Mouse (Mus musculus) MEL (cell line): ENCODE measurements around the gene Ndufaf2. TPM values are rescaled to one million over a fixed set of nuclear protein-coding genes. Genes with fewer than 3 reads are reported as not detected.

Experiments
- DNase-seq: peaks from one replicate; pipeline ENCODE4 v3.0.0; 2011; ENCODE audit warnings: low read depth, low spot score
- H3K27ac ChIP-seq: 2 replicates; pipeline ENCODE4 v1.5.1; 2012; ENCODE audit warnings: low read depth, mild to moderate bottlenecking, control low read depth, low read length, moderate library complexity; ENCODE audit not compliant: control insufficient read depth
- H3K27me3 ChIP-seq, 2 experiments: fragments of 150-350 bp in 1 of 2; sonication (generic) in 1 of 2; 2 replicates each; pipeline ENCODE4 v1.6.1; 2012; ENCODE audit warnings: low read length in 2 of 2, mild to moderate bottlenecking in 2 of 2, improper control_type of control experiment in 1 of 2, moderate library complexity in 1 of 2; ENCODE audit not compliant: insufficient read depth in 2 of 2, control insufficient read depth in 1 of 2
- H3K36me3 ChIP-seq, 2 experiments: 2 replicates each; pipeline ENCODE4 v1.6.1; 2012 to 2014; ENCODE audit warnings: low read length in 2 of 2, improper control_type of control experiment in 1 of 2, inconsistent platforms in 1 of 2, mild to moderate bottlenecking in 1 of 2; ENCODE audit not compliant: insufficient read depth in 2 of 2, control insufficient read depth in 1 of 2
- H3K4me1 ChIP-seq, 2 experiments: fragments of 150-350 bp in 1 of 2; sonication (generic) in 1 of 2; 2 replicates each; pipeline ENCODE4 v1.6.1; 2012; ENCODE audit warnings: low read length in 2 of 2, improper control_type of control experiment in 1 of 2, mild to moderate bottlenecking in 1 of 2; ENCODE audit not compliant: insufficient read depth in 2 of 2, control insufficient read depth in 1 of 2
- H3K4me3 ChIP-seq, 2 experiments: fragments of 150-350 bp in 1 of 2; sonication (generic) in 1 of 2; 2 replicates each; pipeline ENCODE4 v1.5.1; 2012; ENCODE audit warnings: low read depth in 2 of 2, low read length in 2 of 2, mild to moderate bottlenecking in 2 of 2, moderate library complexity in 2 of 2, control low read depth in 1 of 2, improper control_type of control experiment in 1 of 2; ENCODE audit not compliant: control insufficient read depth in 1 of 2, insufficient read depth in 1 of 2
- H3K79me2 ChIP-seq: 2 replicates; pipeline ENCODE4 v1.6.1; 2012; ENCODE audit warnings: mild to moderate bottlenecking, low read length, moderate library complexity; ENCODE audit not compliant: control insufficient read depth, poor library complexity, insufficient read depth
- H3K9ac ChIP-seq: 2 replicates; pipeline ENCODE4 v1.6.1; 2012; ENCODE audit warnings: low read depth, mild to moderate bottlenecking, control low read depth, low read length, moderate library complexity; ENCODE audit not compliant: control insufficient read depth, poor library complexity, severe bottlenecking
- H3K9me3 ChIP-seq: fragments of 150-350 bp; sonication (generic); replicated peaks from 2 replicates; pipeline ENCODE4 v1.6.1; 2012; ENCODE audit warnings: mild to moderate bottlenecking, low read length, improper control_type of control experiment, moderate library complexity; ENCODE audit not compliant: insufficient read depth
- BHLHE40 ChIP-seq: IDR thresholded peaks from 2 replicates; pipeline ENCODE4 v1.6.1; 2012; ENCODE audit warnings: low read depth, mild to moderate bottlenecking, inconsistent platforms, low read length, improper control_type of control experiment, borderline replicate concordance
- CHD2 ChIP-seq: IDR thresholded peaks from 2 replicates; pipeline ENCODE4 v1.6.1; 2011; ENCODE audit warnings: low read length, improper control_type of control experiment
- CTCF ChIP-seq, 3 experiments: IDR thresholded peaks in 2 of 3; conservative IDR thresholded peaks in 1 of 3; 2 replicates each; pipeline ENCODE4 v1.5.1; 2011 to 2012; ENCODE audit warnings: low read length in 3 of 3, low read depth in 2 of 3, mild to moderate bottlenecking in 2 of 3, improper control_type of control experiment in 1 of 3, inconsistent platforms in 1 of 3, mixed read lengths in 1 of 3, moderate library complexity in 1 of 3; ENCODE audit not compliant: control insufficient read depth in 1 of 3, insufficient read depth in 1 of 3, poor library complexity in 1 of 3, severe bottlenecking in 1 of 3
- E2F4 ChIP-seq: IDR thresholded peaks from 2 replicates; pipeline ENCODE4 v1.6.1; 2011; ENCODE audit warnings: low read depth, low read length, improper control_type of control experiment, borderline replicate concordance
- GABPA ChIP-seq: IDR thresholded peaks from 2 replicates; pipeline ENCODE4 v1.6.1; 2012; ENCODE audit warnings: low read depth, mild to moderate bottlenecking, inconsistent platforms, low read length, improper control_type of control experiment, moderate library complexity
- GATA1 ChIP-seq: IDR thresholded peaks from 2 replicates; pipeline ENCODE4 v1.6.1; 2011; ENCODE audit warnings: low read depth, low read length, improper control_type of control experiment
- JUND ChIP-seq: IDR thresholded peaks from 2 replicates; pipeline ENCODE4 v1.6.1; 2011; ENCODE audit warnings: low read depth, mild to moderate bottlenecking, improper control_type of control experiment, low read length
- KAT2A ChIP-seq: conservative IDR thresholded peaks from 2 replicates; pipeline ENCODE4 v1.6.1; 2012; ENCODE audit warnings: low read depth, low read length, improper control_type of control experiment, inconsistent platforms
- MEF2A ChIP-seq: IDR thresholded peaks from 2 replicates; pipeline ENCODE4 v1.6.1; 2014; ENCODE audit warnings: low read depth, mild to moderate bottlenecking, inconsistent platforms, low read length, improper control_type of control experiment; ENCODE audit not compliant: poor library complexity, insufficient replicate concordance, severe bottlenecking; ENCODE audit errors: extremely low read depth
- MXI1 ChIP-seq: IDR thresholded peaks from 2 replicates; pipeline ENCODE4 v1.6.1; 2011; ENCODE audit warnings: mild to moderate bottlenecking, low read depth, low read length, improper control_type of control experiment
- MYC ChIP-seq: IDR thresholded peaks from 2 replicates; pipeline ENCODE4 v1.6.1; 2011; ENCODE audit warnings: low read depth, mild to moderate bottlenecking, low read length, improper control_type of control experiment, moderate library complexity
- NRF1 ChIP-seq: IDR thresholded peaks from 2 replicates; pipeline ENCODE4 v1.6.1; 2014; ENCODE audit warnings: low read depth, mild to moderate bottlenecking, inconsistent platforms, low read length, improper control_type of control experiment, moderate library complexity; ENCODE audit not compliant: poor library complexity, insufficient read depth, severe bottlenecking
- POLR2AphosphoS2 ChIP-seq: IDR thresholded peaks from 2 replicates; pipeline ENCODE4 v1.6.1; 2011; ENCODE audit warnings: low read length, improper control_type of control experiment
- RAD21 ChIP-seq: IDR thresholded peaks from 2 replicates; pipeline ENCODE4 v1.6.1; 2011; ENCODE audit warnings: mild to moderate bottlenecking, low read depth, low read length, improper control_type of control experiment
- RCOR1 ChIP-seq: IDR thresholded peaks from 2 replicates; pipeline ENCODE4 v1.6.1; 2012; ENCODE audit warnings: low read depth, mild to moderate bottlenecking, inconsistent platforms, low read length, improper control_type of control experiment
- SIN3A ChIP-seq: IDR thresholded peaks from 2 replicates; pipeline ENCODE4 v1.6.1; 2012; ENCODE audit warnings: low read length, improper control_type of control experiment, inconsistent platforms
- TBP ChIP-seq: IDR thresholded peaks from 2 replicates; pipeline ENCODE4 v1.8.0; 2011; ENCODE audit warnings: low read depth, low read length, improper control_type of control experiment
- UBTF ChIP-seq: IDR thresholded peaks from 2 replicates; pipeline ENCODE4 v1.6.1; 2012; ENCODE audit warnings: low read depth, mild to moderate bottlenecking, inconsistent platforms, low read length, improper control_type of control experiment, moderate library complexity, borderline replicate concordance; ENCODE audit not compliant: insufficient read depth
- USF2 ChIP-seq, 2 experiments: IDR thresholded peaks; 2 replicates each; pipeline ENCODE4 v1.6.1; 2011 to 2012; ENCODE audit warnings: improper control_type of control experiment in 2 of 2, low read length in 2 of 2, borderline replicate concordance in 1 of 2, inconsistent platforms in 1 of 2, low read depth in 1 of 2, mild to moderate bottlenecking in 1 of 2; ENCODE audit not compliant: insufficient read depth in 1 of 2
- ZC3H11A ChIP-seq: IDR thresholded peaks from 2 replicates; pipeline ENCODE4 v1.6.1; 2012; ENCODE audit warnings: low read depth, mild to moderate bottlenecking, inconsistent platforms, low read length, improper control_type of control experiment
- ZNF384 ChIP-seq: IDR thresholded peaks from 2 replicates; pipeline ENCODE4 v1.6.1; 2012; ENCODE audit warnings: low read depth, mild to moderate bottlenecking, inconsistent platforms, low read length, improper control_type of control experiment
- polyA plus RNA-seq, 2 experiments: library from polyadenylated mRNA; stranded (reverse) in 1 of 2; unstranded in 1 of 2; fragments of >175 nt in 1 of 2; fragments of >200 nt in 1 of 2; gene quantifications; 2 replicates each; pipeline versions ENCODE4 v1.2.1 to v1.2.4; 2012; ENCODE audit warnings: low replicate concordance in 2 of 2, low read depth in 1 of 2; ENCODE audit not compliant: insufficient read length in 2 of 2, insufficient read depth in 1 of 2, missing spikeins in 1 of 2
- total RNA-seq: library from RNA; depleted of rRNA; stranded (reverse); fragments of 300-350 nt; gene quantifications from 2 replicates; pipeline ENCODE4 v1.2.3, GENCODE M21; 2012

Ndufaf2 gene
- total and polyA plus RNA-seq, 3 experiments, result 50.9 to 76.0 TPM; not detected in 1

DNA sequence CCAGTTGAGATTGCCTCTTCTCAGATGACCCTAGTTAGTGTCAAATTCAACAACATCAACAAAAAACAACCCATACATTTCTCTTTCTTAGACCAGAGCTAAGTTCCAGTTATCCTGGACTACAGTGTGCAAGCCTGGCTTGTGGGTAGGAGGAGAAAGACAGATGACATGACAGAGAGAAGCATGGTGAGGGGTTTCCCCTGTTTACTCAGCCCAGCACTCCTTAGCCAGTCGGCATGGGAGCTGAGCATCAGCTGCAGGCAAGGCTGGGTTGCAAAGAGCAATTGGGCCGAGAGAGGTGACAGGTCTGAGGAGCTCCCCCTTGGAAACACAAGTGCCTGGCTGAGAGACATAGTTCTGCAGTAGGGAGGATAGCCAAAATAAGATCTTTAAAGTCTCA is 57.7 kb downstream of the Ndufaf2 start:
- no peaks in the 10 kb centered on the region for H3K79me2 ChIP-seq

DNA sequence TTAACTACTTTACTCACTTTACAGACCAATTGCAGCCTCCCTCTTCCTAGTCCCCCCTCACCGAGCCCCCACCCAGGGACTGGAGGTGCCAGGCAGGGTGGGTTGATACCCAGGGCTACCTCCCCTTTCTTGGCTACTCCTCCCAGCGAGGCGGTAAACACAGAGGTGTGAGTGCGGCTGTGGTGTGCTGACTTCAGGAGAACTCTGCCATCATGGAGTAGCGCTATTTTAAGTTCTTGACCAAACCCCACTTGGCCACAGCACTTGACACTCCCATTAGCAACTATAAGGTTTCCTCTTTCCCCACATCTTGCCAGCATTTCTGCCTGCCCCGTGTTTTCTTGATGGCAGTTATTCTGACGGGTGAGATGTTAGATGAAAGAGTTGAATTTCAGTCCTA is 62.0 kb downstream of the Ndufaf2 start:
- no peak overlapping the region for H3K27ac ChIP-seq
- no peaks in the 10 kb centered on the region for H3K4me1 ChIP-seq
- DNase-seq, result no peak
- no peak for TF ChIP-seq KAT2A
- no peak for TF ChIP-seq MXI1
- no peak for TF ChIP-seq JUND
- no peak for TF ChIP-seq CHD2
- TF ChIP-seq CTCF (IDR thresholded peaks at IDR 0.05 in 2 of 3, conservative IDR thresholded peaks at IDR 0.05 in 1 of 3; ENCODE audit: control insufficient read depth in 1 of 3, insufficient read depth in 1 of 3, low read depth in 2 of 3, low read length in 3 of 3, poor library complexity in 1 of 3, severe bottlenecking in 1 of 3), result no peak
- no peak for TF ChIP-seq RAD21
- no peak for TF ChIP-seq ZNF384
- no peak for TF ChIP-seq GATA1
- no peak for TF ChIP-seq MYC
- TF ChIP-seq ZC3H11A, result no peak
- no peak for TF ChIP-seq POLR2AphosphoS2
- TF ChIP-seq USF2 (IDR thresholded peaks at IDR 0.05; ENCODE audit: borderline replicate concordance in 1 of 2, insufficient read depth in 1 of 2, low read depth in 1 of 2, low read length in 2 of 2), result no peak
- no peak for TF ChIP-seq NRF1
- no peak for TF ChIP-seq RCOR1
- no peak for TF ChIP-seq BHLHE40
- no peak for TF ChIP-seq MEF2A
- no peak for TF ChIP-seq E2F4
- TF ChIP-seq UBTF, result no peak
- TF ChIP-seq TBP, result no peak
- TF ChIP-seq SIN3A, result no peak
- H3K4me3 ChIP-seq, result no peak overlapping the region
- no peaks in the 10 kb centered on the region for H3K27me3 ChIP-seq
- H3K79me2 ChIP-seq, result no peaks in the 10 kb centered on the region
- no peaks in the 10 kb centered on the region for H3K9me3 ChIP-seq
- H3K36me3 ChIP-seq, result no peaks in the 10 kb centered on the region; a peak in 1 of 4 replicates
- no peak overlapping the region for H3K9ac ChIP-seq

More for the DNA sequence above, 57.7 kb downstream of the Ndufaf2 start:
- no peak for DNase-seq
- Histone ChIP-seq H3K27ac (no peak overlapping the region), H3K36me3 (no peaks in the 10 kb centered on the region; a peak in 1 of 4 replicates), H3K9me3 (no peaks in the 10 kb centered on the region), H3K4me1 (no peaks in the 10 kb centered on the region), H3K27me3 (no peaks in the 10 kb centered on the region), H3K9ac (no peak overlapping the region), H3K4me3 (no peak overlapping the region)
- TF ChIP-seq ZC3H11A (no peak), NRF1 (no peak), GABPA (no peak), MYC (no peak)
- TF ChIP-seq, all 39 proteins: peak for 0
